Mouse (Mus musculus): ENCODE data around the gene Ubc.
"Not testable (repeated sequence)": the region's sequence is repeated elsewhere in the genome, so short reads cannot be mapped to it uniquely, and the experiment has no call there.

The Ubc gene

GRCm38 (mm10) chr5:125403481-125404465 is 13.8 kb upstream of the Ubc start:
- DNase-seq: peak; percentile 67

GRCm38 (mm10) chr5:125402991-125403390 is 13.0 kb upstream of the Ubc start:
- DNase-seq: no peak

GRCm38 (mm10) chr5:125402476-125402875 is 12.5 kb upstream of the Ubc start:
- no peak for DNase-seq

GRCm38 (mm10) chr5:125400903-125401302 is 10.9 kb upstream of the Ubc start:
- no peak for DNase-seq

- no peak for DNase-seq
These were observed 5.0 kb upstream of the Ubc start for GRCm38 (mm10) chr5:125395008-125395407.

- DNase-seq: peak; percentile 47
These were observed 3.9 kb upstream of the Ubc start for GRCm38 (mm10) chr5:125393622-125394603.

GRCm38 (mm10) chr5:125392977-125393621 is 3.1 kb upstream of the Ubc start:
- peak; percentile 92 for DNase-seq

- DNase-seq: no peak
These were observed 2.6 kb upstream of the Ubc start for GRCm38 (mm10) chr5:125392618-125392976.

GRCm38 (mm10) chr5:125392176-125392575 is 2.2 kb upstream of the Ubc start:
- DNase-seq: not testable (repeated sequence)

GRCm38 (mm10) chr5:125391609-125392008 is 1.6 kb upstream of the Ubc start:
- DNase-seq: peak; percentile 69

- no peak for DNase-seq
These were observed 990 bp upstream of the Ubc start for GRCm38 (mm10) chr5:125390906-125391477.

- peak; percentile 76 for DNase-seq
These were observed 847 bp downstream of the Ubc start, which contains the start of gene Gm10382 for GRCm38 (mm10) chr5:125389131-125389578. Gm10382 (plus strand) TSS chr5:125389322.

GRCm38 (mm10) chr5:125388358-125389092 is 1.5 kb downstream of the Ubc start:
- DNase-seq: no peak

- DNase-seq: not testable (repeated sequence)
These were observed 2.7 kb downstream of the Ubc start for GRCm38 (mm10) chr5:125387295-125387694.

- no peak for DNase-seq
These were observed 4.6 kb downstream of the Ubc start for GRCm38 (mm10) chr5:125385215-125385940.

GRCm38 (mm10) chr5:125384512-125385214 is 5.3 kb downstream of the Ubc start:
- DNase-seq: no peak

GRCm38 (mm10) chr5:125383637-125384420 is 6.2 kb downstream of the Ubc start:
- no peak for DNase-seq

GRCm38 (mm10) chr5:125382673-125383558 is 7.1 kb downstream of the Ubc start:
- DNase-seq: peak; percentile 59
